Comparison of ENCODE assay signal across 21 mouse cellular contexts in the genomic region with DNA sequence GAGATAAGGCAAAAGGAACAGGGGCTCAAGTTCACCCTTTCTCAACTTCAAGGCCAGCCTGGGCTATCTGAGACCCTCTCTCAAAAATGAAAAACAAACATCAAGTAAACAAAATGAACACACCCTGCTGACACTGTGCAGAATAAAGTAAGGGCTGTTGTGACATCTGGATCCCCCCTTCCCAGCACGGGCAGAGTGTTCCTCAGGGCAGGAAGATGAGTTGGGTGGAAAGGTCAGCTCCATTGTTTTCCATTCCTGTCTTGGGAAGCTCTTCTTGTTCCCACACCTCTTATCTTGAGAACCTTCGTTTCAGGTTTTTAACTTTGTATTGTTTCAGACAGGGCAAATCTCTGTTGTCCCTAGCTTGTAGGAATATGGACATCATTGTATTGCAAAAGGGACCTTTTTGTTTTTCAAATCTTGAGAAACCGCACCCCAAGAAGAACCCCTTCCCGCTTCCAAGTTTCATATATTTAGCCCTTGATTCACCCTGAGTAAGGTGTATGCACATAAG.
"Had no signal": no experiment of that assay in that cellular context is flagged by ENCODE, and none has a peak within 500 bp of the region (broad histone marks: within the 10 kb centered on the region; RNA-seq: fewer than 3 reads in every experiment).

No protein-coding gene starts in this region.

- ATAC-seq: lung, postnatal 0 days; midbrain, embryonic 16.5 days had no signal

- H3K4me1 ChIP-seq: megakaryocyte, embryonic 14.5 days; midbrain, embryonic 12.5 days; neural tube, embryonic 13.5 days; neural tube, embryonic 15.5 days had no signal

- H3K4me2 ChIP-seq: lung, embryonic 15.5 days; midbrain, embryonic 12.5 days; neural tube, embryonic 13.5 days; neural tube, embryonic 15.5 days had no signal

- H3K27ac ChIP-seq: lung, embryonic 15.5 days; macrophage; midbrain, embryonic 12.5 days; neural tube, embryonic 13.5 days; neural tube, embryonic 15.5 days had no signal

- H3K4me3 ChIP-seq: lung, embryonic 15.5 days; megakaryocyte, embryonic 14.5 days; midbrain, embryonic 12.5 days; myocyte; neural tube, embryonic 13.5 days; neural tube, embryonic 15.5 days had no signal

- H3K36me3 ChIP-seq: lung, embryonic 15.5 days; midbrain, embryonic 12.5 days; neural tube, embryonic 13.5 days; neural tube, embryonic 15.5 days had no signal

- DNase-seq: lung, adult 2 months; lung, postnatal 14 days; lung, postnatal 36 days; midbrain, embryonic 14.5 days; retina, postnatal 1 day; right cerebral cortex, adult 18-20 months; right cerebral cortex, postnatal 25 days; right cerebral cortex, postnatal 4 days; spleen, adult 18-20 months; thymus, adult 18-20 months; thymus, postnatal 14 days; thymus, postnatal 36 days had no signal

- H3K9ac ChIP-seq: lung, embryonic 15.5 days; midbrain, embryonic 12.5 days; neural tube, embryonic 13.5 days; neural tube, embryonic 15.5 days had no signal

- H3K9me3 ChIP-seq: lung, embryonic 15.5 days; megakaryocyte, embryonic 14.5 days; midbrain, embryonic 12.5 days; neural tube, embryonic 13.5 days; neural tube, embryonic 15.5 days had no signal

- H3K27me3 ChIP-seq: lung, embryonic 15.5 days; midbrain, embryonic 12.5 days; neural tube, embryonic 13.5 days; neural tube, embryonic 15.5 days had no signal
